Mouse (Mus musculus): ENCODE measurements around the gene Grip1.
A peak's percentile ranks its signal among the peaks of the same experiment; 100 is the strongest.

Grip1 gene

GRCm38 (mm10) chr10:119757219-119757618 is 303.6 kb downstream of the Grip1 start:
- no peak for DNase-seq (ENCODE audit: low read depth)

- DNase-seq (ENCODE audit: low read depth), result no peak
Observed at GRCm38 (mm10) chr10:119761451-119762367, 308.1 kb downstream of the Grip1 start.

- DNase-seq (ENCODE audit: low read depth), result no peak
Observed at GRCm38 (mm10) chr10:119778871-119779270, 325.2 kb downstream of the Grip1 start.

GRCm38 (mm10) chr10:119779657-119780056 is 326.0 kb downstream of the Grip1 start:
- DNase-seq (ENCODE audit: low read depth), result no peak

GRCm38 (mm10) chr10:119790507-119790906 is 336.9 kb downstream of the Grip1 start:
- no peak for DNase-seq (ENCODE audit: low read depth)

- DNase-seq (ENCODE audit: low read depth), result no peak
Observed at GRCm38 (mm10) chr10:119802421-119802820, 348.8 kb downstream of the Grip1 start.

- DNase-seq (ENCODE audit: low read depth), result peak; percentile 40
Observed at GRCm38 (mm10) chr10:119803633-119804422, 350.2 kb downstream of the Grip1 start.

- no peak for DNase-seq (ENCODE audit: low read depth)
Observed at GRCm38 (mm10) chr10:119804423-119804814, 350.8 kb downstream of the Grip1 start.

- no peak for DNase-seq (ENCODE audit: low read depth)
Observed at GRCm38 (mm10) chr10:119805082-119805481, 351.5 kb downstream of the Grip1 start.

GRCm38 (mm10) chr10:119806151-119806550 is 352.5 kb downstream of the Grip1 start:
- no peak for DNase-seq (ENCODE audit: low read depth)

- no peak for DNase-seq (ENCODE audit: low read depth)
Observed at GRCm38 (mm10) chr10:119808384-119808783, 354.8 kb downstream of the Grip1 start.

- no peak for DNase-seq (ENCODE audit: low read depth)
Observed at GRCm38 (mm10) chr10:119814087-119814486, 360.5 kb downstream of the Grip1 start.

- DNase-seq (ENCODE audit: low read depth), result no peak
Observed at GRCm38 (mm10) chr10:119816001-119816400, 362.4 kb downstream of the Grip1 start.

GRCm38 (mm10) chr10:119818381-119818780 is 364.8 kb downstream of the Grip1 start:
- DNase-seq (ENCODE audit: low read depth), result no peak

- DNase-seq (ENCODE audit: low read depth), result no peak
Observed at GRCm38 (mm10) chr10:119819102-119819681, 365.6 kb downstream of the Grip1 start.

GRCm38 (mm10) chr10:119819740-119820139 is 366.1 kb downstream of the Grip1 start:
- DNase-seq (ENCODE audit: low read depth), result no peak

GRCm38 (mm10) chr10:119820428-119820827 is 366.8 kb downstream of the Grip1 start:
- no peak for DNase-seq (ENCODE audit: low read depth)

GRCm38 (mm10) chr10:119823691-119824090 is 370.1 kb downstream of the Grip1 start:
- DNase-seq (ENCODE audit: low read depth), result no peak

- DNase-seq (ENCODE audit: low read depth), result no peak
Observed at GRCm38 (mm10) chr10:119824521-119824920, 370.9 kb downstream of the Grip1 start.

- no peak for DNase-seq (ENCODE audit: low read depth)
Observed at GRCm38 (mm10) chr10:119830388-119830956, 376.8 kb downstream of the Grip1 start.

GRCm38 (mm10) chr10:119831086-119831485 is 377.5 kb downstream of the Grip1 start:
- DNase-seq (ENCODE audit: low read depth), result no peak

GRCm38 (mm10) chr10:119833334-119833733 is 379.7 kb downstream of the Grip1 start:
- no peak for DNase-seq (ENCODE audit: low read depth)

Data from induced T-regulatory cell, adult 2 months (primary cell).